Mouse (Mus musculus): ENCODE results near the gene Tle4. TPM values are rescaled to one million over a fixed set of nuclear protein-coding genes. Genes with fewer than 3 reads are reported as not detected.

The Tle4 gene
- total RNA-seq, 2 experiments from 2014 or later = 39.8 to 42.6 TPM

GRCm38 (mm10) chr19:14453486-14453885, 144.4 kb downstream of the Tle4 start:
- no peak for DNase-seq

- no peak for DNase-seq
Observed at GRCm38 (mm10) chr19:14451329-14451728, 146.5 kb downstream of the Tle4 start.

GRCm38 (mm10) chr19:14449738-14450137, 148.1 kb downstream of the Tle4 start:
- no peak for DNase-seq

- no peak for DNase-seq
Observed at GRCm38 (mm10) chr19:14448586-14448985, 149.3 kb downstream of the Tle4 start.

- DNase-seq = no peak
Observed at GRCm38 (mm10) chr19:14447474-14447873, 150.4 kb downstream of the Tle4 start.

- no peak for DNase-seq
Observed at GRCm38 (mm10) chr19:14441861-14442260, 156.0 kb downstream of the Tle4 start.

GRCm38 (mm10) chr19:14437226-14437625, 160.6 kb downstream of the Tle4 start:
- no peak for DNase-seq

GRCm38 (mm10) chr19:14436567-14436966, 161.3 kb downstream of the Tle4 start:
- DNase-seq = no peak

GRCm38 (mm10) chr19:14435681-14436376, 162.0 kb downstream of the Tle4 start:
- peak; percentile 52 to 54 for DNase-seq

- DNase-seq = no peak
Observed at GRCm38 (mm10) chr19:14433900-14434299, 164.0 kb downstream of the Tle4 start.

- DNase-seq = no peak
Observed at GRCm38 (mm10) chr19:14432436-14432835, 165.4 kb downstream of the Tle4 start.

GRCm38 (mm10) chr19:14426920-14427319, 170.9 kb downstream of the Tle4 start:
- no peak for DNase-seq

- DNase-seq = no peak
Observed at GRCm38 (mm10) chr19:14426244-14426868, 171.5 kb downstream of the Tle4 start.

GRCm38 (mm10) chr19:14425122-14425521, 172.7 kb downstream of the Tle4 start:
- no peak for DNase-seq

- DNase-seq = no peak
Observed at GRCm38 (mm10) chr19:14424016-14424964, 173.6 kb downstream of the Tle4 start.

- DNase-seq = no peak
Observed at GRCm38 (mm10) chr19:14421691-14422090, 176.2 kb downstream of the Tle4 start.

- no peak for DNase-seq
Observed at GRCm38 (mm10) chr19:14419886-14420285, 178.0 kb downstream of the Tle4 start.

- no peak for DNase-seq
Observed at GRCm38 (mm10) chr19:14416845-14417244, 181.0 kb downstream of the Tle4 start.

GRCm38 (mm10) chr19:14415996-14416395, 181.9 kb downstream of the Tle4 start:
- DNase-seq = no peak

- DNase-seq = no peak
Observed at GRCm38 (mm10) chr19:14414957-14415356, 182.9 kb downstream of the Tle4 start.

GRCm38 (mm10) chr19:14406603-14407002, 191.2 kb downstream of the Tle4 start:
- DNase-seq = no peak

Data from layer of hippocampus, postnatal 36 days (tissue).